In the genomic region with DNA sequence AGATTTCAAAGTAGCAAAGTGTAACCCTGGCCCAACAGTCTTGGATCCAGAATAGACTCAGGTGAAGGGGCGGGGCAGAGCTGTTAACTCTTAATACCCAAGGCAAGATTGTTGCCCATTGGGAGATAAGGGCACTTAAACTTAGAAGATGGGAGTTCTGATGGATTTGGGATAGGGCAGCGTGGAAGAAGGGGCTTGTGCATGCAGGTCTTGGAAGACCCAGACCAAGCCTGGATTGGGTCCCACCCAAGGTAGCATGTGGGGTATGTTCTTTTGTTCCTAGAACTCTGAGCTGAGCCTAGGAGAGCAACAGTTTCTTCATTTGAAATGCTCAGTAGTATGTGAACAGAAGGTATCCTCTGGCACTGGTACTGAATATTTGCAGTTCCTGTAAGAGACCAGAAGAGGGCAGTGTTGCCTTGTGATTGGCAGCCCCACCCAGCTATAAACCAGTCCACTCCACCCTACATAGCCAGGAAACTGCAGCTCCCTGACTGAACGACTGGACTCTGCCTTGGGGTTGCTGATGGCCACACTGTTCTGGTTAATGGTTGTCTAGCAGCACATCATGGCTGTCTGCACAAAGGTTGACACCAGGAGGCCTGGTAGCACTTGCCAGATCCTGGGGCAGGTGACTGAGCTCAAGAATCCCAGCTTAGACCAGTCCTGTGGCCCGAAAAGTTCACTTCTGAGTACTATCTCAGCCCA, we compare ENCODE assay signal across 8 mouse cellular contexts. TPM values are rescaled to one million over a fixed set of nuclear protein-coding genes. Genes with fewer than 3 reads are reported as not detected.
DNase-seq lines count a peak whose midpoint lies in the region; ATAC-seq lines count a peak whose summit lies in the region.

No protein-coding gene starts in this region.

- H3K4me3 ChIP-seq in forebrain, embryonic 15.5 days = no peak overlapping the region
- H3K4me3 ChIP-seq in hindbrain, embryonic 14.5 days (replicated peaks; ENCODE audit: low read length) = no peak overlapping the region

- WGBS in forebrain, embryonic 15.5 days = 57% methylated on average over 4 of the region's 4 CpGs
- WGBS in hindbrain, embryonic 14.5 days = 69% methylated on average over 4 of the region's 4 CpGs

- H3K4me1 ChIP-seq in forebrain, embryonic 15.5 days = peaks cover 43% of the 10 kb centered on the region
- peaks cover 39% of the 10 kb centered on the region for H3K4me1 ChIP-seq in hindbrain, embryonic 14.5 days (replicated peaks; ENCODE audit: control insufficient read depth, insufficient read depth, low read length)

- H3K9me3 ChIP-seq in forebrain, embryonic 15.5 days = no peaks in the 10 kb centered on the region
- H3K9me3 ChIP-seq in hindbrain, embryonic 14.5 days (ENCODE audit: control insufficient read depth, low read length) = no peaks in the 10 kb centered on the region

- H3K9ac ChIP-seq in forebrain, embryonic 15.5 days (replicated peaks) = no peak overlapping the region
- no peak overlapping the region for H3K9ac ChIP-seq in hindbrain, embryonic 14.5 days

- DNase-seq in ovary, postnatal 36 days (ENCODE audit: low spot score) = peak; percentile 51
- no peak for DNase-seq in ovary, postnatal 14 days (ENCODE audit: low spot score)
- peak; percentile 73 for DNase-seq in cerebellum, adult 11-12 months
- peak; percentile 81 for DNase-seq in hindbrain, embryonic 14.5 days (ENCODE audit: low spot score)
- DNase-seq in layer of hippocampus, postnatal 14 days (ENCODE audit: low spot score in 2 of 2) = peak; percentile 60 to 88
- peak; percentile 87 for DNase-seq in lung, postnatal 25 days (ENCODE audit: low spot score)
- peak; percentile 51 for DNase-seq in spleen, adult 12 weeks (ENCODE audit: low spot score)

- H3K27ac ChIP-seq in forebrain, embryonic 15.5 days (replicated peaks) = peak overlapping the region; percentile 41
- no peak overlapping the region for H3K27ac ChIP-seq in hindbrain, embryonic 14.5 days

- H3K36me3 ChIP-seq in forebrain, embryonic 15.5 days = peaks cover 24% of the 10 kb centered on the region
- peaks cover 47% of the 10 kb centered on the region for H3K36me3 ChIP-seq in hindbrain, embryonic 14.5 days (replicated peaks; ENCODE audit: control insufficient read depth, insufficient read depth)

- no peak overlapping the region for H3K4me2 ChIP-seq in forebrain, embryonic 15.5 days (replicated peaks)
- no peak overlapping the region for H3K4me2 ChIP-seq in hindbrain, embryonic 14.5 days (replicated peaks)

- H3K27me3 ChIP-seq in forebrain, embryonic 15.5 days = no peaks in the 10 kb centered on the region
- no peaks in the 10 kb centered on the region for H3K27me3 ChIP-seq in hindbrain, embryonic 14.5 days (ENCODE audit: control insufficient read depth, insufficient read depth, low read length)

- 0 out of 2 replicates have a peak, but pooled peaks have one; percentile 6 for ATAC-seq in forebrain, embryonic 15.5 days (replicated peaks)
- no peak for ATAC-seq in hindbrain, embryonic 14.5 days (ENCODE audit: low FRiP score)

RNA-seq across cellular contexts. Expression of a gene that starts 2.4 kb away (rescaled TPM):
- 27.0 and 32.9 TPM in 2 replicates for polyA plus RNA-seq in forebrain, embryonic 15.5 days (2015; fragmentation: Nextera tagmentation; extraction: Ambion mirVana)
- 28.5 and 29.8 TPM in 2 replicates for polyA plus RNA-seq in hindbrain, embryonic 14.5 days (2014; fragmentation: Nextera tagmentation; extraction: Ambion mirVana)
- total RNA-seq in layer of hippocampus, postnatal 14 days (2021) = 10 to 100 TPM; 25.6 to 27.2 TPM

RNA-seq across cellular contexts. Expression of a gene that starts 4.8 kb away (rescaled TPM):
- 111 and 113 TPM in 2 replicates for polyA plus RNA-seq in forebrain, embryonic 15.5 days (2015; fragmentation: Nextera tagmentation; extraction: Ambion mirVana)
- 131 and 132 TPM in 2 replicates for polyA plus RNA-seq in hindbrain, embryonic 14.5 days (2014; fragmentation: Nextera tagmentation; extraction: Ambion mirVana)
- total RNA-seq in layer of hippocampus, postnatal 14 days (2021) = 10 to 100 TPM; 71.3 to 73.5 TPM

RNA-seq across cellular contexts. Expression of a gene that starts 21.8 kb away (rescaled TPM):
- 49.1 and 50.8 TPM in 2 replicates for polyA plus RNA-seq in forebrain, embryonic 15.5 days (2015; fragmentation: Nextera tagmentation; extraction: Ambion mirVana)
- 56.1 and 56.3 TPM in 2 replicates for polyA plus RNA-seq in hindbrain, embryonic 14.5 days (2014; fragmentation: Nextera tagmentation; extraction: Ambion mirVana)
- 10 to 100 TPM; 56.7 to 61.6 TPM for total RNA-seq in layer of hippocampus, postnatal 14 days (2021)

RNA-seq across cellular contexts. Expression of a gene that starts 31.3 kb away (rescaled TPM):
- 25.2 and 29.9 TPM in 2 replicates for polyA plus RNA-seq in forebrain, embryonic 15.5 days (2015; fragmentation: Nextera tagmentation; extraction: Ambion mirVana)
- polyA plus RNA-seq in hindbrain, embryonic 14.5 days (2014; fragmentation: Nextera tagmentation; extraction: Ambion mirVana) = 19.9 and 20.8 TPM in 2 replicates
- total RNA-seq in layer of hippocampus, postnatal 14 days (2021) = 10 to 100 TPM; 22.5 to 22.7 TPM

RNA-seq across cellular contexts. Expression of a gene that starts 31.3 kb away (rescaled TPM):
- 11.1 and 12.0 TPM in 2 replicates for polyA plus RNA-seq in forebrain, embryonic 15.5 days (2015; fragmentation: Nextera tagmentation; extraction: Ambion mirVana)
- polyA plus RNA-seq in hindbrain, embryonic 14.5 days (2014; fragmentation: Nextera tagmentation; extraction: Ambion mirVana) = 11.4 and 12.4 TPM in 2 replicates
- 10 to 100 TPM; 14.5 to 15.9 TPM for total RNA-seq in layer of hippocampus, postnatal 14 days (2021)
